Mouse (Mus musculus) urinary bladder, postnatal 4 days (tissue): ENCODE data around the gene Ubr7.

Experiments
- DNase-seq, 2 experiments: peaks; one replicate each; pipeline ENCODE4 v3.0.0; 2021 to 2022; ENCODE audit warnings: low spot score in 2 of 2

The Ubr7 gene

GRCm38 (mm10) chr12:102826399-102826798, 68.6 kb downstream of the Ubr7 start:
- DNase-seq, result no peak

- DNase-seq, result no peak
Measured at GRCm38 (mm10) chr12:102827119-102827518, 69.4 kb downstream of the Ubr7 start.
